Mouse (Mus musculus): ENCODE data around the gene Gm6096.

DNA sequence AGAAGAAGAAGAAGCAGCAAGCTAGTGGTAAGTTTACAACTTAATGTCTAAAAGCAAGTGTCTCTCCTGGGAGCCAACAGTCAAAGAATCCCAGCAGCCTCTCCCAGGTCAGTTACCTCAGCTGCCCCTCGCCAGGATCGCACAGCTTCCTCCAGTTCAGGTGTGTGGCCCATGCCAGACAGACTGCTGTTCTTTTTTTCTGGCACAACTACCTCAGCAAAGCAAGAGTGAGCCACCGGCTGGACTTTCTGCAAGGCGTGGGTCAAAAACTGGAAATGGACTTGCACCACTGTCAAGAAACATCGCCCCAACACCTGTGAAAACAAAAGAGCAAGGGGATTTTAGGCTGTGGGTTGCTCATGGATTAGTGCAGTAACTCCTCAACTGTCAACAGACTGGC lies 12.6 kb downstream of the Gm6096 start:
- TF ChIP-seq GATA1 (IDR thresholded peaks at IDR 0.05; ENCODE audit: borderline replicate concordance, low read length) = no peak
- no peak for TF ChIP-seq FLI1 (IDR thresholded peaks at IDR 0.05; ENCODE audit: low read length)
